Mouse (Mus musculus) kidney, adult 11 months (tissue): ENCODE data around the gene Proca1.

Experiments used
- DNase-seq: peaks from one replicate; pipeline ENCODE4 v3.0.0; 2022

Gene Proca1

DNA sequence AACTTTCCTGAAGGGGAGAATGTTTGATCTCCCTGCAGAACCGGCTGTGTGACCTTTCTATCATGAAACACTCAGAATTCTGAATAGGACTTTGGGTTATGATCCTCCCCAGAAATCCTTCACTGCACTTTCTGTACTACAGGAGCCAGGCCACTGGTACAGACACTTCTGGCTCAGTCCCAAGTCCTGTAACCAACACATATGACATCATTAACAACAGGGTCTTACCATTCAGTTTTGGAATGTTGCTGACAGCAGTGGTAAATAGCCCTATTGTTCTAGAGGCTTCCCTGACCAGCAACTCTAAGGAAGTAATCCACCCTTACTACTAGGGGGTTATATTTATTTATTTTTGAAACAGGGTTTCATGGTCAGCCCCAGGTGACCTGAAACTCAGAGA is at the start of gene Proca1:
Gene Proca1 (plus strand): TSS at position 280 of the 400 bp plus-strand sequence.
- DNase-seq: no peak

DNA sequence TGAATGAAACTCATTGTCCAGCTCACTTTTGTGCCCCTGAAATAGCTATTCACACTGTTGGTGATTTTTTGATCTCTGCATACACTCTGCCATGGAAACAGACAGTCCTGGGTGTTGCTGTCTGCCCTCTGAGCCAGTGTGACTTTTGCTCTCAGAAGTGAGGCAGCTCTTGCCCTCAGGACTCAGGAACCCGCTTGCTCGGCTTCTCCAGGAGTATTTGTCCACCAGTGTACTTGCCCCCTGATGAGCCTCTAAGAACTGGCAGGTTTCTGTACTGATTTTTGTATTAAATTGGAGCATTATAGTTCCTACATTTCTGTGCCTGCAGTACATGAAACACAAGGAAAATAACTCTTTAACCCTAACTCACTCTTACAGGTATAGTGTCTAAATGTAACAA is 49.7 kb upstream of the Proca1 start:
- DNase-seq: no peak

DNA sequence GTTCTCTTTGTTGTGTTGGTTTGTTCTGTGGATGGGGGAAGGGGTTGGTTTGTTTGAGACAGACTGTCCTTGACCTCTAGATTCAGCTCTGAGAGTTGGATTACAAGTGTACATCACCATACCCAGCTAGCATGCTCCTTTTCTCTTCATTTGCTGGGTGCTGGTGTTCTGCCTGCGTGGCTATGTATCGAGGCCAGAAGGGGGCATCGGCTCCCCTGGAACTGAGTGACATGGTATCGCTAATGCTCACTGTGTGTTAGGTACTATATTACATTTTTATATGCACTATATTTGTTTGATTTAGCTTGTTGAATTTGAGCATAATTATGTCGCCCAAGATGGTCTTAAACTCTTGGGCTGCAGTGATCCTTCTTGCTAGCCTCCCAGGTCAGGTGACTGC is 47.0 kb upstream of the Proca1 start:
- no peak for DNase-seq

DNA sequence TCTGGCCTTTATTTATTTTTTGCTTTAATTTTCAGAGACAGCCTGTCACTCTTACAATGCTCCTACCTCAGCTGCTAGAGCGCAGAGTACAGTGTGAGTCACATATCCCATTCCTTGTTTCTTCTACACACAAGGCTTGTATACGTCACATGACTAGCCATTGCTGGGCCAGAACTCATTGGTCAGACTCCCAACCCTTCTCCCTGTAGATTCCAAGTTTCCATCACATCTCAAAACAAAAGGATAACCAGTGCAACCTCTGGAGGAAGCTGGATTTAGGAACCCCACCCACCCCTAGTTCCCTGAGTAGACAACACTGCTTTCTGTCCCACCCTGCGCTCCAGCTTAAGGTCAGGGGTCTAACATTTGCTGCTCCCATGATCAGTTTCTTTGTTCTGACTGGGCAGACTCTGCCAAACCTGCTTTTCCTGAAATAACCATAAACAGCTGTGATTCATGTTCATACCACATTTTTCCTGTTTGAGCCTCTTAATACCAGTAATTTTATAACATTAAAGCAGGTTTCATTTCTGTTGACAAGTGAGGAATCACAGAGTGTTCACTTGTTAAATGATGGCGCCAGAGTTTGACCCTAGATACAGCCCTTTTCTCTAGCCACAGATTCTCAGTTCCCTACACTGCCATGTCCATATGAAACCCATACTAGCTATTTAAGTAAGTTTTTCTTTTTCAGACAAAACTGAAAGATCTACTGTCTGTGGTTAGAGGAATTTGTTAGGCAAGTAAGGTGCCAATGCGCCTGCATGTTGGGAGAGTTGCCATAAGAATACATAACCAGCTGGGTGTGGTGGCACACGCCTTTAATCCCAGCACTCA is 46.3 kb upstream of the Proca1 start:
- DNase-seq: no peak

DNA sequence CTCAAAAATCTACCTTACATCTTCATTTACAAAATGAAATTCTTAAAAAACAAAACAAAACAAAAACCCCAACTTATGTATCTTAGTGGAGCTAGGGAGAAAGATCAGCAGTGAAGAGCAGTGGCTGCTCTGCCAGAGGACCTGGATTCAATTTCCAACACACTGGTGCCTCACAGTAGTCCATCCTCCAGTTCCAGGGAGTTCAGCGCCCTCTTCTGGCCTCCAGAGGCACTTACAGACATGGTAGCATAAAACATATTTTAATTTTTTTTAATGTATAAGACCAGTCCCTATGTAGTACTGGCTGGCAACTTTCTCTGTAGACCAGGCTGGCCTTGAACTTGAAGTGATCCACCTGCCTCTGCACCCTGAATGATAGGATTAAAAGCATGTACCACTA is 42.0 kb upstream of the Proca1 start:
- DNase-seq: no peak

DNA sequence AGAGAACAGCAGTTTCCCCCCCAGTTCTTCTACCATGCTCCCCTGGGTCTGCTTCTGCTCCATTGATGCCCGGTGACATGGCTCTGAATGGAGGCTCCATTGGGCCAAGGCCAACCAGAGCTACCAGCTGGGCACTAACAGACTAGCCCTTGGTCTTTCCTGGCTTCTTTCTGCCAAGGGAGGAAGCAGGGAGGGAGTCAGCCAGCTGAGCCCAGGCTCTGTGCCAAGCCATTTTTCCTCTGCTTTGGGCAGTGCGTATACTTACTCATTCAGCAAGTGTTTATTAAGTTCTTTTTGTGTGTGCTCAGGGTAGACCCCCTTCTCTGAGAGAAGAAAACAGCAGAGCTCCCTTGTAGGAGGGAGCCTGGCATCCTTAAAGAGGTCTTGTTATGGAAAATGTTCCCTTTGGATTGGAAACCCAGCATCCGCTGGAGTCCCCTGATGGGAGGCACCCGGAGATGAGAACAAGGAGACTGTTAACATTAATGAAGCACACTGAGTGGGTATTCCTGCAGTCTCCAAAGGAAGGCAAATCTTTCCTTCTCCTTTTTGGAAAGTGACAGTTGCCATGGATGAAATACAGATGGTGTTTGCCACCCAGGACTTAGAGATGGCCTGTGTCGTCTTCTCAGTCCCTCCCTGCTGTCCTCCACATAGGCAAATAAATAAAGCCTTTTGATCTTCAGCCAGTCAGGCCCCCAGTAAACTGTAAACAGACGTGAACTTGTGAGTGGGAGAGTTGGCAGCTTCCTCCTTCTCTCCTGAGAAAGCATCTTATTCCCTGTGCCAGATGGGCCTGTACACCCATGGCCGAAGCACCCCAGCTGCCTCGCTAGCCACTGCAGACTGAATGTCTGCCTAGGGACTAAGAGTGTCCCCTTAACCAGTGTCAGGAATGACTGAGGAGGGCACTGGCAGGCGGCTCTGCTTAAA is 40.6 kb upstream of the Proca1 start:
- DNase-seq: peak; percentile 39

DNA sequence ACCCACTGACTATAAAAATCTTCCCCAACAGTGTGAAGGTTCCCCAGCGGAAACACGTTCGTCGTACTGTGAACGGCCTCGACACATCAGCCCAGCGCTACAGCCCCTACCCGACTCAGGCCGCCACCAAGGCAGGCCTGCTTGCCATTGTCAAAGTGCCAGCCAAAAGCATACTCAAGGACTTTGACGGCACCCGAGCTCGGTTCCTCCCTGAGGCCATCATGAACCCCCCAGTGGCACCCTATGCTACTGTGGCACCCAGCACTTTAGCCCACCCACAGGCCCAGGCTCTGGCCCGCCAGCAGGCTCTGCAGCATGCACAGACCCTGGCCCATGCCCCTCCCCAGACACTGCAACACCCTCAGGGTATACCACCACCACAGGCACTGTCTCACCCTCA is 39.4 kb upstream of the Proca1 start:
- no peak for DNase-seq

DNA sequence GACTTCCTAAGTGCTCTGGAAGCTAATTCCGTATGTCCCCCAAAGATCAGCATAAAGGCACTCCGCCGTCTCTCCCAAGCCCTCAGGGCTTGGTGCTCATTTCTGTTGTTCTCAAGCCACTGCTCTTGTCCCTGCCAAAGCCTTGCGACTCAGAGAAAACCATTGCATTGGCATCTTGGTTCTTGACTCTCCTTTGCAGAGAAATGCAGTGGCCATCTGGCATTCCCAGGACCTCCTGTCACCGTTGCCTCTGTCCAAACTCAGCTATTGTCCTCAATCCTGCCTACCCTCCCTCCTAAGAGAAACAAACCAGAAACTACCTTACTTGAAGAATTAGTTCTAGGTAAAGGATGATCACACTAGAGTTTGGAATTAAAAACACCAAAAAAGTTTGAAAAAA is 37.5 kb upstream of the Proca1 start:
- DNase-seq: no peak

DNA sequence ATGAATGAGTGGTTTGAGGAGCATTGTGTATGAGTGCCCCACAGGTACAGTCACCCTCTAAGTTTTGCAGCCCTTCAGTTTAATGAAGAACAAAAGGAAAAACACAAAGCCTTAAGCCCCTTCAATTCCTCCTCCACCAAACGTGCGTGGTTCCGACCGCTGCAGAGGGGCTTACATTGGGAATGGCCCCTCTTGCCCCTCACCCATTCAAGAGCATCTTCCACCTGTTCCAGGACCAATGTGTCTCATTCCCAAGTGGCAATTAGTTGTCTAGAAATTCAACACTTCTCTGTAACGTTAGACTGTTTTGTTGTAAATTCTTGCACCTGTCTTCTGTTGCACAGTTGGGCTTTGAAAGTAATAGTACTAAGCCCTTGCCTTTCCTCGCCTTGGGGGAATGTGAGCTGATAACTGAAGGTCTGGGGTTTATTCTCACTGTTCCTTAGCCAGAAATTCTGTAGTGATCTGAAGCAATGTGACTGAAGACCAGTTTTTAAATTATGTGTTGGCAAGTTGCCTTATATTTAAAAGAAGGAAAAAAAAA is 37.0 kb upstream of the Proca1 start:
- DNase-seq: no peak

DNA sequence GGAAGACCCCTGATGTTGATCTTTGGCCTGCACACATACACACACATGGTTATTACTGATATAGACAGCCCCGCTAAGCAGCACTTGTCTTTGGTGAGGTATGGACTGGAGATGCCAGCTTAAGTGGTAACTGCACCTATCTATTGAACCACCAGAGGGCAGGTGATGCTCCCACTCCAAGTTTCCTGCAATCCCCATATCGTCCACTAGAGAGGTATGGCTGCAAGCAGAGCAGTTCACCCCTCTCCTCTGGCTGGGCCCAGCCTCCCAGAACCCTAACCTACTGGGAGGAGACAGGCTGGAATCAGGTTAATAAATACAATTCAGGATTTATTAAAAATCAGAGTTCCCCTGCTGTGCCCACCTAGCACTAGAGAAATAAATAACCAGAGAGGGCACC is 34.1 kb upstream of the Proca1 start:
- DNase-seq: peak; percentile 85

DNA sequence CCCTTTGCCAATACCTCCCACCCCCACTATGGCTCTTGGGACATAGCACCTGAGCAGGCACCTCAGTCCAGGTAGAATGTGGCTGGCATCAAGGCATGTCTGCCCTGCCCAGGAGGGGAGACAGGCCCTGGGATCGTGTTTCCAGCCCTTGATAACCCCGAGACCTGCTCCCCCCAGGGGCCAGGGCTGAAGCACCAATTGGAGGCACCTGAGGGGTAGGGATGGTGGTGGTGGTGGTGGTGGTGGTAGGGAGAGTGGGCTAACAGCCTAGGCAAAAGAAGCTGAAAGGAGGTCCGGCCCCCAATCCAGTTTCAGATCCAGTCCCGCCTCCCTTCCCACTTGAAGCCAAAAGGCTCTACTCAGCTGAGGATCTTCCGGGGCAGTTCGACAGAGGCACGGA is 33.6 kb upstream of the Proca1 start:
- no peak for DNase-seq

DNA sequence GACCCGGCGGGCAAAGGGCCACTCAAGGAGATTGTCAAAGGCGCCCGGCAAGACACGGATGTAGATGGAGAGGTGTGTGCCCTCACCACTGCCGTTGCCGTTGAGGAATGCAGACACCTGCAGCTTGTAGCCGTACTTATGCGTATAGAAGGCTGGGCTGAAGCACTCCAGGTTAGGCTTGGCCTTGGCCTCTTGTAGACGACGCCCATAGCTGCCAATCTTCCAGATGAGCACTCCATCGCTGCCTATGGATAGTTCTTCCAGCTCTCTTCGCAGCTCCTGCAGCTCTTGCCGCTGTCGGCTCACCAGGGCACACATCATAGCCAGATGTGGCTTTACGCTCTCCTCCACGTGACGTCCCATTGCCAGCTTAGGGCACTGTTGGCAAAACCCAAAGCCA is 33.0 kb upstream of the Proca1 start:
- DNase-seq: no peak

DNA sequence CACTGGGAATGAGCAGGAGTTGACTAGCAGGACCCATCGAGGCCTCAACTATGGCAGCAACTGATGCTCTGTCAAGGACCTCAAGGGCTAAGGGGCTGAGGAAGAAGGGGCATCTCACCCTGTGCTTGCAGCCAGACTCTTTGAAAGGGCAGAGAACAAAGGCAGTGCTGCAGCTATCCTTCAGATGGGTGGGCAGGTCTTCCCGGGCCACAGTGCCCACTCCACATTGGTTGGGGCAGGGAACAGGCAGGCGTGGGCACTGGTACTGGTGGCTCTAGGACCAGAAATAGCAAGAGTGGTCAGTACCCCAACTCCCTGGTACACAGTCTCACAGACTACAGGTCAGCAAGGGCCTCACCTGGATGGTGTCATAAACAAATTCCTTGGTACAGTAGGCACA is 32.5 kb upstream of the Proca1 start:
- no peak for DNase-seq

DNA sequence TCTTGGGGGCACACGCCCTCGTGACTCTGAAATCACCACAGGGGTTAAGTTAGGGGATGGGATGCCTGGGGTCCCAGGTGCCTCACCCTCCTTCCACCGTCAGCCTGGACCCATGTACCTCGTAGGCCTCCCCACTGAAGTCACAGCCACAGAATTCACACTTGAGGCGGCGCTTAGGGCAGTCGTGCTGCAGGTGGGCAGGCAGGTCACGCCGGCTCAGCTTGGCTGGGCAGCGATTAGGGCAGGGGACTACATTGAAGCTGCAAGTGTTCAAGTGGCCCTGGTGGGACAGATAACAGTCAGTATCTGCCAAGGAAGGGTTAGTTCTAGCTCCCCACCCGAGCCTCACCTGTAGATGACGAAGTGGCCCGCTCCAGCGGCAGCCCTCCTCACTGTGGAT is 32.0 kb upstream of the Proca1 start:
- DNase-seq: no peak

DNA sequence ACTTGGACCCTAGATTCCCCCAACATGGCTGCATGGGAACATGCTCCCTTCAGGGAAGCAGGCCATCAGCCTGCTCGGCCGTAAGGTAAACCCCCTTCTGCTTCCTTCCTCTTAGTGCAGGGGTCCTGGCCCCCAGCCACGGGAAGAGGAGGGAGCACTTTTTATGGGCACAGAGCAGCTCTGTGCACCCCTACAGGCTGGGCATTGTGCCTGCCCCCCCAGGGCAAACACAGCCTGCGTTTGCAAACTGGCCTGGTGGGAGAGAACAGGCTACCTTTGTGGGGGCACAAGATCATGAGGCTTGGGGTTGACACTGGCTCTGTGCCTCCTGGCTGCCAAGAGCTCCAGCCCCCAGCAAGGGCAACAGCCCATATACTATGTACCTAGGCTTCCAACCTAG is 31.2 kb upstream of the Proca1 start:
- no peak for DNase-seq

DNA sequence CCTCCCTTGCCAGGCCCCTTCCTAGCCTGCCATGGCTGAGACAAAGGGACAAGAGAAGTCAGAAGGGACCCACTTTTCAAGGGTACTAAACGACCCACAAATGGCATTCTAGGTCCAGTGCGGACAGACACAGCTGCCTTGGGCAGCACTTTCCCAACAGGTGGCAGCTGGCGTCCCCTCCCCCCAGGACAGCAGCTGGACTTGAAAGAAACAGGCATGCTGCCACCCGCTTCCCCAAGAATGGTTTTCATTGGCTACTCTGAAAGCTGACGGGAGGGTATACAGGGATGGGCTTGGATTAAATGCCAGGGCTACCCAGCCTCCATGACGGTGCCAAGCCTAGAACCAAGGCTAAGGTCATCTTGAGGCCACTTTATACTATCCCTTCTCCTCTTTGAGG is 30.7 kb upstream of the Proca1 start:
- peak; percentile 66 for DNase-seq

DNA sequence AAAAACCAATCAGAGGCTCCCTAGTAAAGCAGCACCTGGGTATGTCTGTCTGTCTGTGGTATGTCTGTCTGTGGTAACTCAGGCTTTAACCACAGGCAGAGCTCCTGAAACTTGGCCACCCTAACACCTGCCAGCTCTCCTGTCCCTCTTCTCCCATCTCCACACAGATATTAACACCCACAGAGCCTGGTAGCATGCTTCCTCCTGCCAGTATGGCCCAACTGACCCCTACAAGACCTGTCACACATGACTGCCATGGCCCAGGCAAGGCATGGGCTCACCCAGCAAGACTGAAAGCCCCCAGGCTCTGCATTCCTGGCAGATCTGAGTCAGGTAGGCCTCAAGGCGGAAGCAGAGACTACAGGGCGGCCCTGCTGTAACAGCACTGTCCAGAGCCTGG is 30.1 kb upstream of the Proca1 start:
- DNase-seq: no peak

DNA sequence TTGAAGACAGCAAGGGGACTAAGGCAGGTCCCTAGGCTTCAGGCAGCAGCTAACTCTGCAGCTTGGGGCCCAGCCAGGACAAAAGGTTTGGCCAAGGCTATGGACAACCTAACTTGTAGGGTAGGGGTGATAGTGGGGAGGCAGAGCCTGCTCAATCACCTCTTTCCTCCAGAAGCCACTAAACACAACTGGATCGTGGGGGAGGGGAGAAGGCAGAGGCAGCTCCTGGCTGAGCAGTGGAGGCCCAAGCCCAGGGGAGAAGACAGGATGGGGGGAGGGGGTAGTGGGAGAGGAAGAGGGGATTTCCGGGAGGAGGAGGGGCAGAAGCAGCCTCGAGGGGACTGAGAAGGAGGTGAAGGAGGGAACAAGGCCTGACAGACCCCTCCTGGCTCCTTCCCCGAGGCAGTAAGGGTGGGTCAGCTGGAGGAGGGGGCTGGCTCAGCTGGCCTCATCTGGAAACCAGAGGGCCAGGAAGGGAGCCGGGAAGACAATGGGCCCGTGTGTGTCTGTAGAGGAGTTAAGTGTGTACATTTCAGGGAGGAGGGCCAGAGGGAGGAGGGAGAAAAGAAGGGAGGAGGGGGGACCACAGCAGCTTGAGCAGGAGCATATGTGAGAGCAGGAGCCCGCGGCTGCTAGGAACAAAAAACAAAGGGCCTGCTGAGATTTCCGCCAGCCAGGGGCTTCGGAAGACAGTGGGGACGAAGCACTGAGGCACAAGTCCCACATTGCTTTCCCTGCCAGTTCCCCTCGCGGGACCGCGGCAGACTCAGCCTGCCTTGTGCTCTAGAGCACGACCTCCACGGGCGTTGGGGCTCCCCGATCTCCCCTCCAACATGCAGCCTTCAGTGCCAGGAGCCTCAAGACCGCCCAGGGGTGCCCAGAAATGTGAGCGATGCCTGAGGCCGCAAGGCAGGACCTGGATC is 29.2 kb upstream of the Proca1 start:
- peak; percentile 78 for DNase-seq

DNA sequence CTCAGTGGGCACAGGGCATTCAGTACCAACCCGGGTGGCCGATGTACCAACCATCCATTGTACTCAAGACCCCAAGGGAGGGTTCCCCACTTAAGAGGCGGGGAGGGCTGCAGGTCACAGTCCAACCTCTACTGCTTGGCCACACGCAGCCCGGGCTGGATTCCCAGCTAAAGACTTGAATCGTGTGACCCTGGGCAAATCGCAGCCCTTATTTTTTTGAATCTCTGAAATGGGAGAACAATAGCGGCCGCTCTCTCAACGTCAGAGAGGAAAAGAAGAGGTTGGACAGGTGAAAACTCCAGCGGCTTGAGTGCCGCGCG is 28.6 kb upstream of the Proca1 start:
- DNase-seq: no peak

DNA sequence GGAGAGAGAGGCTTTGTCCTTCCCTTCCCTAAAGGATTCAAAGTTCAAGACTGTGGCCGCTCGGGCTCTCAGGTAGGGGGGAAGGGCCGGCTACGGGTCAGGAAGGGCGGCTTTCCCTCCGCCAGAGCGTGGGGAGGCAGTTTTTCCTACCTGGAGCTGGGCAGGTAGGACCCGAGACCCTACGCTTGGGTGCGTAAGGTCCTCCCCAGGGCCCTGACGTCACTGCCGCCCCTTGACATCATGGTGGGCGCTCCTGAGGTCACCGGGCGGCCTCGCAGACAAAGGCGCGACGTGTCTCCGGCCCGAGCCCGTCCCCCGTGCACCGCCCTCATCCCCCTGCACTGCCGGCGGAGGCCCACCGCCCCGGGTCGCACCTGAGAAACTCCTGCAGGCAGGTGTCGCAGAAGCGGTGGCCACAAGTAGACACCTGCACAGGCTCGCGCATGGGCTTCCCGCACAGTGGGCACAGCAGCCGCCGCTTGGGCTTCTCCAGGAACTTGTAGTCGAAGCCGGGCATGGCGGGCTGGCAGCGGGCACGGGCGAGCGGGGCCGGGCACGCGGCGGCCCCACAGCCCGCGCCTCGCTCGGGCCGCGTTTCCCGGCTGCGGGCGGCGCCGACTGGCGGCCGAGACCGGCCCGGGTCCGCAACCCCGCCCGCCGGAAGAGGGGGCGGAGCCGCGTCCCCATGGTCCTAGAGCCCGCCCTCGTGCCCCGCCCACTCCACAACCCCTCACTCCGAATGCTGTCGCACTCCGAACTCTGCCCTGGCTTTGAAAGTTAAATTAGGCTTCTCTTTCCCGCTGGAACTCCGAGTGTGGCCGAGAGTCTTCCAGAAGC is 28.1 kb upstream of the Proca1 start, which contains the start of gene Traf4:
Gene Traf4 (minus strand): TSS at position 666 of the 837 bp plus-strand sequence.
- peak; percentile 73 for DNase-seq

DNA sequence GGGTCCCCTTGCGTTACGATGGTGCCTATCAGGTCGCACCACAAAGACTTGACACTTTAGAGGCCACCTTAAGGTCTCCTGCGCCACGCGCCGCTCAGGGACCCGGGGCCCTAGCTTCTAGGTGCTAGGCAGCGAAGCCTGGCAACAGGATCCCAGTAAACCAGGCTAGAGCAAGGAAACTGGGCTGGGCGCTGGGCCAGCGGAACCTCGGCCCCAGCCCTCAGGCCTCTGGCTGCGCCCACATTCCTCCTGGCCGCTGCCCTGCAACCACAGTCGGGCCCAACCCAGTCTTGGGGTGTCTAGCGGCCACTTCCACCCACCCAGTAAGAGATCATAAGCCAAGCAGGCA is 27.5 kb upstream of the Proca1 start:
- DNase-seq: peak; percentile 85

DNA sequence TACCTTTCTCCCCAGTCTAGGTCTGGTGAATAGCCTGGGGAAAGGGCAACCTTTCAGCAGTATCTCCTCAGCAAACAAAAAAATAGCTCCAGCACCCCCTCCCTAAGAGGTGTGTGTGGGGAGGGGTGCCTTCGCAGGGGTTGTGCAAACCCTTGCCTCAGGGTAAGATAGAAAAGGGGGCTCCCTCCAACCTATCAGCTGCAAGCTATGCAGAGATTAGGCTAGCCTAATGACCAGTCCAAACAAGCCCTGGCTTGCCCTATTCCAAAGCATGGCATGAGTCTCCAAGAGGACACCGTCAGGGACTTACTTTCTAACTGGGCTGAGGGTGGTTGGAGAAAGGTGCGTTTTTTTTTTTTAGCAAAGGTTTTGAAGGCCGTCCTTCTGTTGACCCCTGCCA is 27.0 kb upstream of the Proca1 start:
- DNase-seq: no peak
